Mouse (Mus musculus): ENCODE results near the gene Il1rapl1. TPM values are rescaled to one million over a fixed set of nuclear protein-coding genes. Genes with fewer than 3 reads are reported as not detected.
"Not testable (repeated sequence)": the region's sequence is repeated elsewhere in the genome, so short reads cannot be mapped to it uniquely, and the experiment has no call there.

Gene Il1rapl1
- total RNA-seq, 2 experiments from 2014 or later, result 18.0 to 22.3 TPM

DNA sequence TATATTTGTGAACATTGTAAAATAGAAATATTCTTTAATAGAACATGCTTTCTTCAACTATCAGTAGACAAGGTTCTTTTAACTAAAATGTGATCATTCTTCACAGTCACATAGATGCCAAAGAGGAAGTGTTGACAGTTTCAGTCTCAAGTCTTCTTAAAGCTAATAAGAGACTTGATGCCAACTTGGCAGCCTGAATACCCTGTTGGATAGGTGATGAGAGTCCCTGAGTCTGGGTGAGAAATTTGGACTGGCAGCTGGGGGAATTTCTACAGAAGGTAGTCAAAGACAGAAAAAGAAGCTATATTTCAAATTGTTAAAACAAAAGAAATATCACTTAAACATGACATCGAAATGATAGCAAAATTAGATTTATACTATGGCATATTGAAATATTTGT is 451.6 kb downstream of the Il1rapl1 start:
- peak; percentile 6 for DNase-seq
- intact Hi-C loops (cut with DNase I), result no loop called here

DNA sequence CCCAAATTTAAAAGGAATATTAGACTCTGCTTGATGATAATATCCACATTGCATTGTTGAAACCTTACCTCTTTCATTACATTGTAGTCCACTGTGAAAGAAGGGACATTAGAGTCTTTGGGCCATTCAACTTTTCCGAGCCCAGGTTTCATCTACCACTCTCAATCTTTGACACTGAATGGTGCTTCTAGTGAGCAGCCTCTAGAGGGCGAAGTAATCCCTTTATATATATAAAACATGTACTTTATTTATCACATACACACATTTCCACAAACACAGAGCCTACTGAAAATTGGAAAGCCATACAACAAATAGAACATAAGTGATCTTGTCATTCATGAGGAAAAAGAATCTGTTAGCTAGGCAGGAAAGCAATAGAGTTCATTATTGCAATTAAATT is 459.8 kb downstream of the Il1rapl1 start:
- DNase-seq, result no peak
- intact Hi-C loops (cut with DNase I), result loop anchor here (5.0 kb wide), 1 partner anchor 457 kb away; no protein-coding TSS in a partner anchor

GRCm38 (mm10) chrX:87600914-87601313 is 514.5 kb downstream of the Il1rapl1 start:
- no peak for DNase-seq
- intact Hi-C loops (cut with DNase I), result no loop called here

DNA sequence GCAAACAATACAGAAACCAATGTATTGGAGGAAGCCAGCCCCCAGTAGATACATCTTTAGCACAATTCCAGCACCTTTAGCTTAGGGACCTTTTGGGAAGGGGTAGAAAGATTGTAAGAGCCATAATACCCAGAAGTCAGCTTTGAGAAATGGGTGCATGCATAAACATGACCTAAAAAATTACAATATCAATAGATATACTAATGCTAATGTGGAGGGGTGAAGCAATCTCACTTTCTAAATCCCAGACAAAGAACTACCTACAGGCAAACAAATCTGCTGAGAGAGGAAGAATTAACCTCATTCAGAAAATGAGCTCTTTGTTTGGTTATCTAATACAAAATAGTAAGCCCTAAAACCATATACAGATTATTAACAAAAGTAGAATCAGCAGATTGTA is 607.4 kb downstream of the Il1rapl1 start:
- no peak for DNase-seq
- intact Hi-C loops (cut with DNase I), result no loop called here

DNA sequence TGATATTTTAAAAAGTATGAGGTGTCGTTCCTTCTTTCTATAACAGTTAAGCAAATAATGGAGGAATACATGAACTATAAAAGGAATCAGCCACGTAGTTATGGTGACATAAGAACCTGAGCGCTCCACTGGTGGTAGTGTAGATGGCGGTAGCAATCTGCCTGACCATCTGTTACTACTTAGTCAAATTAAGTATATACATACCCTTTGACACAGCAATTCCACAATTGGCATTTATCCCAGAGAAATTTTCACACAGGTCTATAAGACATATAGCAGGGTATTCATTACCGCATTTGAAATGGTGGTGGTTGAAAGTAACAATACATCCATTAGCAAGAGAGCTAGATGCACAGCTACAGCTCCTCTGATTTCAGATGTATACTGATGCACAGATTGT is 612.8 kb downstream of the Il1rapl1 start:
- intact Hi-C loops (cut with DNase I), result no loop called here
- no peak for DNase-seq

- DNase-seq, result no peak
- intact Hi-C loops (cut with DNase I), result no loop called here
Observed at GRCm38 (mm10) chrX:87483416-87483815, 632.0 kb downstream of the Il1rapl1 start.

GRCm38 (mm10) chrX:87238191-87238590 is 877.3 kb downstream of the Il1rapl1 start:
- peak; percentile 85 for DNase-seq
- intact Hi-C loops (cut with DNase I), result not testable (repeated sequence)

- DNase-seq, result no peak
- intact Hi-C loops (cut with DNase I), result no loop called here
Observed at GRCm38 (mm10) chrX:87225280-87225679, 890.2 kb downstream of the Il1rapl1 start.

DNA sequence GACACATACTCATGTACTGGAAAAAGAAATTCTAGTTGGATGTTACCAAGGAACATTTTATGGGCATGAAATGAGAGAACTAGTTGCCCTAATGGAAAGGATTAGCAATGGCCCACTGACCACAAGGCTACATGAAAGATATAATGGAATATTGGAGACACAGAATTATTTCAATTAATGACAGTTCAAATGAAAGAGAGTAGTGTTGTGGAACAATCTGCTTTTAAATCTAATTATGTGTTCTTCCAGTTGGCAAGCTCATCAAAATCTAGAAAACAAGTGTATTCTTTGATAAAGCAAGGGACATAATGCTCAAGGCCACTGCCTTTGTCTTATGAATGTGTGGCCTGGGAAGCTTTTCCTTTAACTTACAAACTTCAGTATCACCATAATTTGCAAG is 1113.1 kb downstream of the Il1rapl1 start:
- DNase-seq, result no peak
- intact Hi-C loops (cut with DNase I), result no loop called here

GRCm38 (mm10) chrX:86955126-86955525 is 1160.3 kb downstream of the Il1rapl1 start:
- DNase-seq, result no peak
- intact Hi-C loops (cut with DNase I), result no loop called here

GRCm38 (mm10) chrX:86954614-86955013 is 1160.8 kb downstream of the Il1rapl1 start:
- intact Hi-C loops (cut with DNase I), result no loop called here

DNA sequence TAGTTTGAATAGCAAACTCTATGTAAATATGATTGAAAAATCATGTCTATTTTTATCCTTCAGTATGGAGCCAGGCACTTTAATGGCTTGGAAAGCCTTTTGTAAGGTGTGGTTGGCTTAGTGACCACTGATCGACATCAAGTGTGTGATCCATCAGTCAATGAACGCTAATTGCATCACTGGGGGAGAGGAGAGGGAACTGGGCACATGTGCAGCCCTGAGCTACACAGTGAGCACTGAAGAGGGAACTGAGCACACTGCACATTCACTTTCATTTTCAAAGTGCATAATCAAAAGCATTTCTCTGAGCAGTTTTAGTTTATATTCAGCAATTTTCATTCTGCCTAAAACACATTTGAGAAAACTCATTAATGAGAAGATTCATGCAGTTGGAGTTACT is 1164.5 kb downstream of the Il1rapl1 start:
- intact Hi-C loops (cut with DNase I), result no loop called here
- no peak for DNase-seq

More at GRCm38 (mm10) chrX:86954614-86955013, 1160.8 kb downstream of the Il1rapl1 start:
- no peak for DNase-seq

DNA sequence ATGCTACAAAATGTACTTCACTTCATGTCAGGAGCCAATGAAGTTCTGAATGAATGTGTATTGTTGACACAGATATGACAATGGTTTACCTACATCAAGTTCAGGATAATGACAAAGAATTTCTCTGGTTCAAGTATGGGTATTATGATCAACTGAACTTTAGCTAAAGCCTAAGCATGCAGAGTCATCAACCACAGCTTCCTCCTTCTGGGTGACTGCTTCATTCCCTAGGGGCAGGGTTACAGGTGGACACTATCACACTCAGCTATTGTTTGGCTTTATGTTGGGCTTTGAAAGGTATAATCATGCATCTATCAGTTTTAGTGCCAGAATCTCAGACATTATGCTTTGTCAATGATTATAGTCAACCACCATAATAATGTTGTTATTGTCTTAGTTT is 1166.3 kb downstream of the Il1rapl1 start:
- intact Hi-C loops (cut with DNase I), result no loop called here
- no peak for DNase-seq

- no peak for DNase-seq
- intact Hi-C loops (cut with DNase I), result no loop called here
Observed at GRCm38 (mm10) chrX:86854835-86855234, 1260.6 kb downstream of the Il1rapl1 start.

GRCm38 (mm10) chrX:86808218-86808617 is 1307.2 kb downstream of the Il1rapl1 start:
- intact Hi-C loops (cut with DNase I), result no loop called here
- DNase-seq, result no peak

DNA sequence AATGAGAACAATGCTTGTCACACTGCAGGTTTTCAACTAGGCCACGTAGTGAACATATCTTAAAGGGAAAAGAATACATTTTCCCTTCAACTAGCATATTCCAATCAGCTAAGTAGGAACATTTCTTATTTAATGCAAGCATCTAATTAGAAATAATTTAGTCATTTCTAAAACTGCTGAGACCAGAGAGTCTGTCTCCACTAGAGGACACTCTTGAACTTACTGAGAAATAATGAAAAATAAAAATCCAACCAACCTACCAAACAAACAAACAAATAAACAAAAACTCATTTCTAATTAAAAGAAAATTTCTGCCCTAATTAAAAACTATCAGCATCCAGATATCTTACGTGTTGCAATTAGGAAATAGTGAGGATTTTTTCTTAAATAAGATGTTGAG is 1312.7 kb downstream of the Il1rapl1 start:
- intact Hi-C loops (cut with DNase I), result no loop called here
- DNase-seq, result no peak

DNA sequence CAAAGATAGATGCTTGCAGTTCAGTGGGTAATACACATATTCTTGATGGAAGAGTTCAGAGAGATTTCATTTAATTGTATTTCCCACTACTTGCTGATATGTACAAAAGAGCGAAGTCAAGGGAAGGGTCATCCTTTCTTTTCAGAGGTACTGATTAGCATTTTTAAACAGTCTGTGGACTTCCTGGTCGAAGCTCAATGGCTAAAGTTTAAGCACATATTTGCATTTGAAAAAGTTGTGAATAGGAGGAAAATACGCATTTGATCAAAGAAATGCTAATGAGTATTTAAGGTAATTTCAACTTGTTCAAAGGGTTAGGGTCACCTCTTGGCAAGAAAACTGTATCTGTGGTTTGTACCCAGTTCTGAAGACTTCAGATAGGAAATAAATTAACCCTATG is 1386.6 kb downstream of the Il1rapl1 start:
- no peak for DNase-seq
- intact Hi-C loops (cut with DNase I), result no loop called here

All from left cerebral cortex, postnatal 4 days (tissue).